Mouse (Mus musculus) hematopoietic multipotent progenitor cell, adult 10-12 weeks (in vitro differentiated cells): ENCODE results near the gene Tex48. TPM values are rescaled to one million over a fixed set of nuclear protein-coding genes. Genes with fewer than 3 reads are reported as not detected.

ENCODE experiments used
- polyA plus RNA-seq: library from polyadenylated mRNA; stranded (reverse); fragments of >175 nt; gene quantifications from 2 replicates; pipeline ENCODE4 v1.2.3, GENCODE M21; 2012; ENCODE audit warnings: low replicate concordance

The Tex48 gene
- polyA plus RNA-seq: not detected in 2 replicates

DNA sequence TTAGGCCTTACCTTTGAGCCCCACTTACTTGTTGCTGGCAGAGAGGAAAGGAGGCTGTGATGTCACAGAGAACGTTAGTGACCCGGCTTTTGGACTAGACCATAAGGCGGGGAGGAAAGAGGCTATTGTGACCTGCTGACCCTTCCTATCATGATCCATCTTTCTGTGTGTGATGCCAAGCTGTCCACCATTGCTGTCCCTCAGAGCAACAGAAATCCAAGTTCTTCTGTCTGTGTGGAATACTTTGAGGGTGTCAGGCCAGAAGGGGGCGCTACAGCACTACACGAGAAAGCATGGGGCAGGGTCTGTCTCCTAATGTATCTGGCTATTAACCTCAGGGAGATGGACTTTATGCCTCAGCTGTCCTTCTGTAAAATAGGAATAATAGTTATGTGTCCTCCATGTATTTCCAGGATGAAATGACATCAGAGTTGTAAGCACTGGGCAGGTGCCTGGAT lies at the start of gene Tex48:
Gene Tex48, minus strand, starts transcription at position 51 of the 458 bp plus-strand sequence.

DNA sequence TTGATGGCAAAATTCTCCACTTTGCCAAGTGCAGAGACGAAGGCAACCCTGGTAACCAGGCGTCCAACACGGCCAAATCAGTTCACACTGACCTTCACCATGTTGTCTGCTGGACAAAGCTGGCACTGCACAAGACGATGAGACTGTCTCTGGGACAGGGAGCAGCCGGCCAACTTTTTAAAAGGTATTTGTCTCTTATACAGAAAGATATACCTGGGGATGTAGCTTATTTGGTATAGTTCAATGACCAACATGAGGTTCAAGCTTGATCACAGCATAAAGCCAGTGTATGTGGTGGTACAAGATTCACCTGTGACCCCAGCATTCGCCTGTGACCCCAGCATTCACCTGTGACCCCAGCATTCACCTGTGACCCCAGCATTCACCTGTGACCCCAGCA lies 41.1 kb upstream of the Tex48 start, which contains the start of gene Gm11214:
Gene Gm11214, minus strand, starts transcription at position 101 of the 400 bp plus-strand sequence.

DNA sequence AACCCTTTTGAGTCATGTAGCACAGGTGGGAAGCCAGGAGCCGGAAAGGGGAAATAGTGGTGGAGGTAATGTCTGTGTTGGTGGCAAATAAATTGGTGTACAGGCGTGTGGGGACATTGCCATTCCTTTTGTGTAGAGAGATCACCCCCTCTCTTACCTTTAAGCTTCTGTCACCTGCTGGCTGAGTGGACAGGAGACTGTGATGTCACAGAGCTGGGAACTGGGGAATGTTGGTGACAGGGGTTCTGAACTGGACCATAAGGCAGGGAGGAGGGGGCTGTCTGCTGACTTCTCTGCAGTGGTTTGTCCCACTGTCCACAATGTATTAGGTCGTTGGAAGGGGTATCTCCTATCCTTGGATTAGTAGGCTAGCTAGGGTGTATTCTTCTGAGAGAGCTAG lies 17.3 kb downstream of the Tex48 start, which contains the start of gene Gm11213:
Gene Gm11213, minus strand, starts transcription at position 317 of the 400 bp plus-strand sequence.

DNA sequence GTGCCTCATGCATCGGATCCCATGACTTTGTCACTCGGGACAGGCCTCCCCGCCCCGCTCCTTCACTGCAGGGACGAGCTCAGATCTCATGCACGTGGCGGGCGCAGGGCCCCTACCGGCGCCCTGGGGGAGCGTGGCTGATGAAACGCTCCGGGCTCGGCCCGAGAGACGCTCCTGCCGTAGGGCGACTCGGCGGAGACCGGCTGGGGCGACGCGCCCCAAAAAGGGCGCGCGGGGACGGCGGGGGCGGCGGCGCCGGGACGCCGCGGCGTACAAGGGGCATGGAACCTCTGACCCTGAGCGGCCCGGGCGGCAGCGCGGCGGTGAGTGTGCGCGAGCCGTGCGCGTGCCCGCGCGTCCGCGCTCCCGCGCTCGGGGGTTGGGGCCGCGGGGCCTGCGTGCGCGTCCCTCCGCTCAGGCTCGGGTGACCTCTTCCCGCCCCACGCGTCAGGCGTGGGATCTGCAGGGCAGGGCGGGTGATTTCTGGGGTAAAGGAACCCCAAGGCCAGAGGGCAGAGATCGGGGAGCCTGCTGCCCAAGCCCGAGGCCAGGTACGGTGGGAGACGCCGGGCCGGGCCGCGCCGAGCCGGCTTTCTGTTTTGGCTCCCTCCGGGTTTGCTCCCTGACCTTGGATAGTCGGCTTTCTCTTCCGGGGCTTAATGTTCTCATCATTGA lies 63.7 kb downstream of the Tex48 start, which contains the start of gene Tmem268:
Gene Tmem268, plus strand, starts transcription at position 375 of the 675 bp plus-strand sequence.

Other genes with a start within 250 kb of the Tex48 start
- gene Akna, start 219.1 kb downstream of the Tex48 start, polyA plus RNA-seq: 285 and 506 TPM in 2 replicates
- gene Whrn, start 126.4 kb downstream of the Tex48 start, polyA plus RNA-seq: 61.6 and 147 TPM in 2 replicates
- gene Atp6v1g1, start 77.7 kb downstream of the Tex48 start, polyA plus RNA-seq: 75.6 and 84.0 TPM in 2 replicates
- gene Tmem268, start 63.6 kb downstream of the Tex48 start, polyA plus RNA-seq: 14.5 and 19.5 TPM in 2 replicates
- gene Gm11213, start 17.2 kb downstream of the Tex48 start, polyA plus RNA-seq: not detected in 2 replicates
- not detected in 2 replicates for gene Gm11214, start 41.0 kb upstream of the Tex48 start, polyA plus RNA-seq
- gene Tnfsf15, start 122.7 kb upstream of the Tex48 start, polyA plus RNA-seq: 0.10 and 0.15 TPM in 2 replicates
- 2.0 and 3.7 TPM in 2 replicates for gene Tnfsf8, start 238.9 kb upstream of the Tex48 start, polyA plus RNA-seq